8 mouse cellular contexts compared by ENCODE assay signal in genomic region chr17:35865481-35866280, GRCm38 (mm10). TPM values are rescaled to one million over a fixed set of nuclear protein-coding genes. Genes with fewer than 3 reads are reported as not detected.
DNase-seq lines count a peak whose midpoint lies in the region; ATAC-seq and TF ChIP-seq lines count a peak whose summit lies in the region.

TSS of gene Ppp1r18 (plus strand) at chr17:35865593.

- TF ChIP-seq EP300 in MEL (IDR thresholded peaks at IDR 0.05; ENCODE audit: low read depth in 1 of 2, low read length in 2 of 2): no peak

- H3K4me1 ChIP-seq in MEL (ENCODE audit: control insufficient read depth in 1 of 2, insufficient read depth in 2 of 2, low read length in 2 of 2): peaks cover 2 to 19% of the 10 kb centered on the region in 2 experiments
- H3K4me1 ChIP-seq in embryonic facial prominence, embryonic 11.5 days (ENCODE audit: control insufficient read depth, insufficient read depth, low read length): peaks cover 8% of the 10 kb centered on the region; the same call in 1 of the 2 replicates
- H3K4me1 ChIP-seq in heart, embryonic 10.5 days: peaks cover 61% of the 10 kb centered on the region
- peaks cover 67% of the 10 kb centered on the region for H3K4me1 ChIP-seq in kidney, embryonic 15.5 days

- WGBS in embryonic facial prominence, embryonic 11.5 days: 0% methylated on average over 43 of the region's 48 CpGs
- under 1% methylated on average over 45 of the region's 48 CpGs for WGBS in heart, embryonic 10.5 days
- WGBS in kidney, embryonic 15.5 days: under 1% methylated on average over 48 of the region's 48 CpGs

- H3K9ac ChIP-seq in MEL (ENCODE audit: control insufficient read depth, low read depth, low read length, poor library complexity, severe bottlenecking): peak within 1 kb of the TSS; percentile 77
- H3K9ac ChIP-seq in embryonic facial prominence, embryonic 11.5 days (replicated peaks; ENCODE audit: low read length): peak within 1 kb of the TSS; percentile 86
- peak within 1 kb of the TSS; percentile 72 for H3K9ac ChIP-seq in kidney, embryonic 15.5 days

- peak within 1 kb of the TSS; percentile 70 for H3K27ac ChIP-seq in MEL (ENCODE audit: control insufficient read depth, low read depth, low read length)
- peak within 1 kb of the TSS; percentile 95 for H3K27ac ChIP-seq in embryonic facial prominence, embryonic 11.5 days (replicated peaks; ENCODE audit: low read depth, low read length)
- H3K27ac ChIP-seq in heart, embryonic 10.5 days: peak within 1 kb of the TSS; percentile 93
- H3K27ac ChIP-seq in kidney, embryonic 15.5 days: peak within 1 kb of the TSS; percentile 99

- H3K27me3 ChIP-seq in MEL (ENCODE audit: control insufficient read depth in 1 of 2, insufficient read depth in 2 of 2, low read length in 2 of 2): no peaks in the 10 kb centered on the region
- no peaks in the 10 kb centered on the region for H3K27me3 ChIP-seq in embryonic facial prominence, embryonic 11.5 days (ENCODE audit: control insufficient read depth, insufficient read depth, low read length)
- H3K27me3 ChIP-seq in heart, embryonic 10.5 days (ENCODE audit: insufficient read depth, poor library complexity, severe bottlenecking): no peaks in the 10 kb centered on the region
- no peaks in the 10 kb centered on the region for H3K27me3 ChIP-seq in kidney, embryonic 15.5 days

- peak within 1 kb of the TSS; percentile 93 for H3K4me2 ChIP-seq in embryonic facial prominence, embryonic 11.5 days (ENCODE audit: low read depth, low read length)
- H3K4me2 ChIP-seq in kidney, embryonic 15.5 days: peak within 1 kb of the TSS; percentile 85

- peaks cover 14% of the 10 kb centered on the region for H3K79me2 ChIP-seq in MEL (ENCODE audit: control insufficient read depth, insufficient read depth, low read length, poor library complexity)

- peak; percentile 54 for ATAC-seq in embryonic facial prominence, embryonic 11.5 days (replicated peaks; ENCODE audit: insufficient number of reproducible peaks, low FRiP score, low TSS enrichment, low read depth)
- ATAC-seq in kidney, embryonic 15.5 days (replicated peaks; ENCODE audit: low FRiP score): peak; percentile 62

- no peaks in the 10 kb centered on the region for H3K9me3 ChIP-seq in MEL (replicated peaks; ENCODE audit: insufficient read depth, low read length)
- no peaks in the 10 kb centered on the region for H3K9me3 ChIP-seq in embryonic facial prominence, embryonic 11.5 days (replicated peaks; ENCODE audit: control insufficient read depth, low read length)
- H3K9me3 ChIP-seq in heart, embryonic 10.5 days: no peaks in the 10 kb centered on the region
- no peaks in the 10 kb centered on the region for H3K9me3 ChIP-seq in kidney, embryonic 15.5 days (replicated peaks)

- DNase-seq in 3T3-L1 (ENCODE audit: low read depth, low spot score) (peak; percentile 88), MEL (ENCODE audit: low read depth, low spot score) (peak; percentile 79)
- DNase-seq in embryonic facial prominence, embryonic 11.5 days (ENCODE audit: low spot score): peak; percentile 88
- DNase-seq in heart, embryonic 10.5 days (ENCODE audit: low spot score): peak; percentile 93
- DNase-seq in lung, postnatal 36 days: peak; percentile 77
- DNase-seq in right cerebral cortex, postnatal 25 days: peak; percentile 41
- DNase-seq in T-cell, adult 2 months (ENCODE audit: low spot score): no peak

- H3K36me3 ChIP-seq in MEL (ENCODE audit: control insufficient read depth in 1 of 2, insufficient read depth in 2 of 2, low read length in 2 of 2): peaks cover 0 to 5% of the 10 kb centered on the region in 2 experiments; a peak in 2 of 4 replicates
- peaks cover 2% of the 10 kb centered on the region for H3K36me3 ChIP-seq in embryonic facial prominence, embryonic 11.5 days (replicated peaks; ENCODE audit: control insufficient read depth, insufficient read depth, low read depth, low read length)
- H3K36me3 ChIP-seq in heart, embryonic 10.5 days: peaks cover 12% of the 10 kb centered on the region
- peaks cover 2% of the 10 kb centered on the region; the same call in 1 of the 2 replicates for H3K36me3 ChIP-seq in kidney, embryonic 15.5 days

- peak; percentile 28 to 43; a peak in 3 of 4 replicates for TF ChIP-seq POLR2A in MEL (IDR thresholded peaks at IDR 0.05; ENCODE audit: control insufficient read depth in 1 of 2, insufficient read depth in 1 of 2, low read depth in 1 of 2, low read length in 2 of 2, poor library complexity in 1 of 2)

- H3K4me3 ChIP-seq in MEL (ENCODE audit: control insufficient read depth in 1 of 2, insufficient read depth in 1 of 2, low read depth in 2 of 2, low read length in 2 of 2): peak within 1 kb of the TSS; percentile 62 to 70
- H3K4me3 ChIP-seq in embryonic facial prominence, embryonic 11.5 days (ENCODE audit: low read depth, low read length): peak within 1 kb of the TSS; percentile 73
- H3K4me3 ChIP-seq in heart, embryonic 10.5 days: peak within 1 kb of the TSS; percentile 71
- peak within 1 kb of the TSS; percentile 65 for H3K4me3 ChIP-seq in kidney, embryonic 15.5 days (replicated peaks)

- no peak for TF ChIP-seq RAD21 in MEL (IDR thresholded peaks at IDR 0.05; ENCODE audit: low read depth, low read length)

- TF ChIP-seq CTCF in MEL (IDR thresholded peaks at IDR 0.05 in 2 of 3, conservative IDR thresholded peaks at IDR 0.05 in 1 of 3; ENCODE audit: control insufficient read depth in 1 of 3, insufficient read depth in 1 of 3, low read depth in 2 of 3, low read length in 3 of 3, poor library complexity in 1 of 3, severe bottlenecking in 1 of 3): no peak

TF ChIP-seq in MEL, 35 proteins besides CTCF, POLR2A, EP300 and RAD21:
- TF ChIP-seq SIN3A (IDR thresholded peaks at IDR 0.05; ENCODE audit: low read length) (peak; percentile 41; the same call in 1 of the 2 replicates), MXI1 (IDR thresholded peaks at IDR 0.05; ENCODE audit: low read depth, low read length) (peak; percentile 66), TBP (IDR thresholded peaks at IDR 0.05; ENCODE audit: low read depth, low read length) (0 out of 2 replicates have a peak, but pooled peaks have one; percentile 24), MAX (IDR thresholded peaks at IDR 0.05; ENCODE audit: low read length) (peak; percentile 10; the same call in 1 of the 2 replicates), NELFE (IDR thresholded peaks at IDR 0.05; ENCODE audit: low read depth, low read length) (peak; percentile 25; the same call in 1 of the 2 replicates), KAT2A (conservative IDR thresholded peaks at IDR 0.05; ENCODE audit: low read depth, low read length) (no peak), MYC (IDR thresholded peaks at IDR 0.05; ENCODE audit: low read depth, low read length) (peak; percentile 48; the same call in 1 of the 2 replicates), POLR2AphosphoS2 (IDR thresholded peaks at IDR 0.05; ENCODE audit: low read length) (peak; percentile 34; the same call in 1 of the 2 replicates), MAZ (IDR thresholded peaks at IDR 0.05; ENCODE audit: low read depth, low read length) (no peak; the same call in 1 of the 2 replicates), ETS1 (IDR thresholded peaks at IDR 0.05; ENCODE audit: low read depth, low read length) (peak; percentile 48; the same call in 1 of the 2 replicates), POLR2AphosphoS5 (IDR thresholded peaks at IDR 0.05; ENCODE audit: borderline replicate concordance, low read depth, low read length) (no peak), TCF12 (IDR thresholded peaks at IDR 0.05; ENCODE audit: low read depth, low read length) (0 out of 2 replicates have a peak, but pooled peaks have one; percentile 7), BHLHE40 (IDR thresholded peaks at IDR 0.05; ENCODE audit: borderline replicate concordance, low read depth, low read length) (peak; percentile 63; the same call in 1 of the 2 replicates)

RNA-seq across cellular contexts. Expression of gene Ppp1r18, which starts in this region (rescaled TPM):
- total RNA-seq in MEL (2012; rRNA removed): 10.1 and 12.7 TPM in 2 replicates
- polyA plus RNA-seq in MEL (2012; ENCODE audit: insufficient read depth in 1 of 2, insufficient read length in 2 of 2, low read depth in 1 of 2, low replicate concordance in 2 of 2, missing spikeins in 1 of 2): 10 to 100 TPM in 1 of 2 experiments, not detected in 1; 36.2 TPM
- polyA plus RNA-seq in embryonic facial prominence, embryonic 11.5 days (2014; fragmentation: Nextera tagmentation; extraction: Ambion mirVana): 24.1 and 24.6 TPM in 2 replicates
- polyA plus RNA-seq in heart, embryonic 10.5 days (2016; fragmentation: Nextera tagmentation; extraction: Ambion mirVana): 19.9 and 22.2 TPM in 2 replicates
- polyA plus RNA-seq in kidney, embryonic 15.5 days (2015; fragmentation: Nextera tagmentation; extraction: Ambion mirVana): 20.8 and 23.2 TPM in 2 replicates
